Mouse (Mus musculus) C2C12 (cell line): Measurements from ENCODE around the gene Atxn2.

Source experiments
- CTCF ChIP-seq: IDR thresholded peaks from one replicate; pipeline ENCODE4 v1.5.1; 2011; ENCODE audit not compliant: control insufficient read depth, insufficient read depth, insufficient read length
- MAX ChIP-seq: IDR thresholded peaks from one replicate; pipeline ENCODE4 v1.6.1; 2011; ENCODE audit warnings: mild to moderate bottlenecking, control low read depth
- MYOD1 ChIP-seq: IDR thresholded peaks from one replicate; pipeline ENCODE4 v1.6.1; 2011; ENCODE audit warnings: low read depth; ENCODE audit not compliant: control insufficient read depth, insufficient read length
- MYOG ChIP-seq: IDR thresholded peaks from one replicate; pipeline ENCODE4 v1.6.1; 2011; ENCODE audit not compliant: control insufficient read depth, insufficient read length; ENCODE audit errors: extremely low read depth
- USF1 ChIP-seq: IDR thresholded peaks from one replicate; pipeline ENCODE4 v1.6.1; 2011; ENCODE audit warnings: low read depth, mild to moderate bottlenecking, control low read depth, moderate library complexity

GRCm38 (mm10) chr5:121714331-121714730 lies 3.2 kb downstream of the Atxn2 start:
- no peak for TF ChIP-seq CTCF
- no peak for TF ChIP-seq MYOG
- no peak for TF ChIP-seq USF1
- no peak for TF ChIP-seq MAX
- no peak for TF ChIP-seq MYOD1
